Mouse (Mus musculus): Measurements from ENCODE around the gene Ranbp10. TPM values are rescaled to one million over a fixed set of nuclear protein-coding genes. Genes with fewer than 3 reads are reported as not detected.

Gene Ranbp10
- polyA plus RNA-seq (2021; fragmentation: Nextera tagmentation) = 2.8 and 3.3 TPM in 2 replicates
- long read RNA-seq, experiment 1, partial matches to known transcripts = 1 of 23 reads
- long read RNA-seq, experiment 1, other reads (novel, unspliced or antisense) = 22 of 23 reads
- long read RNA-seq, experiment 2, partial matches to known transcripts = 1 of 11 reads
- long read RNA-seq, experiment 2, other reads (novel, unspliced or antisense) = 10 of 11 reads

DNA sequence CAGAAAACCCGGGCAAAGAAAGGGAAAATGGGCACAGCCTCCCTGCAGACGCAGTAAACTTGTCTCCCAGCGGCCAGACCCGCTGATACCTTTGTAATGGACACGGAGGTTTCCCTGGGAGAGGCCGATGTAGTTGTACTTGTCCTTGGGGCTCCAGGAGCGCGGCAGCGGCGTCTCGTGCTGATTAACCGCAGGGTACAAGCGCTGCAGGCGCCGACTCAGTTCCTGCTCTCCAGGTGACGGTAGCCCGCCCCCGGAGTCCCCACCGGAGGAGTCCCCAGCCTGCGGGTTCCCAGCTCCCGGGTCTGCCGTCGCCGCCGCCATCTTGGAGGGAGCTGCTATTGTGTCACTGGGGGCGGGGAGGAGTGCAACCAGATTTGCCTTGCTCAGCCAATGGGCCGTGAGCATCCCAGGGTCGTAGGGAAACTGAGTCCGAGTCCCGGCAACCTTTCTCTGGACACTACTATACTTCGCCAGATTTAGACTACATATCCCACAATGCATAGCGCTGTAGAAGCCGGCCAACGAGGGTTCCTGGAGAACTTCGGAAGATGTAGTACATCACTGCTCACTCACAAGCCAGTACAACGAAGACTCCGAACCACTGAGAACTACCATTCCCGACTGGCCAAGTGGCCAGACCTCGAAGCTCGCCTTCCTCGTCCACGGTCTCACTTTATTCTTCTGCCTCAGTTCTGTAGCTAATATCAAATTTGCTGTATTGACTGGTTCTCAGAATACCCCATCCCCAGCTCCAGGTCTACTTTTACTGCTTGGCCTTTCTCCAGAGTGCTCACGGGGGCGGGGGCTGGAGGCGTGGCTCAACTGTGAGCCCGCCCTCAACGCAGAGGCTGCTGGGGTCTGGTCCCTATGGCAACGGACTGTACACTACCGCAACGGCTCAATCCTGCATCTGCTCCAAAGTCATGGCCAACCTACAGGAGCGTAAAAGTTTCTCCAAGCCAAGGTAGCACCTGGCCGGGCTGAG is at the start of gene Ranbp10, which contains the start of gene Tsnaxip1:
TSS of gene Ranbp10 (minus strand) at position 490 of the 988 bp plus-strand sequence.
TSS of gene Tsnaxip1 (plus strand) at position 871 of the 988 bp plus-strand sequence.

DNA sequence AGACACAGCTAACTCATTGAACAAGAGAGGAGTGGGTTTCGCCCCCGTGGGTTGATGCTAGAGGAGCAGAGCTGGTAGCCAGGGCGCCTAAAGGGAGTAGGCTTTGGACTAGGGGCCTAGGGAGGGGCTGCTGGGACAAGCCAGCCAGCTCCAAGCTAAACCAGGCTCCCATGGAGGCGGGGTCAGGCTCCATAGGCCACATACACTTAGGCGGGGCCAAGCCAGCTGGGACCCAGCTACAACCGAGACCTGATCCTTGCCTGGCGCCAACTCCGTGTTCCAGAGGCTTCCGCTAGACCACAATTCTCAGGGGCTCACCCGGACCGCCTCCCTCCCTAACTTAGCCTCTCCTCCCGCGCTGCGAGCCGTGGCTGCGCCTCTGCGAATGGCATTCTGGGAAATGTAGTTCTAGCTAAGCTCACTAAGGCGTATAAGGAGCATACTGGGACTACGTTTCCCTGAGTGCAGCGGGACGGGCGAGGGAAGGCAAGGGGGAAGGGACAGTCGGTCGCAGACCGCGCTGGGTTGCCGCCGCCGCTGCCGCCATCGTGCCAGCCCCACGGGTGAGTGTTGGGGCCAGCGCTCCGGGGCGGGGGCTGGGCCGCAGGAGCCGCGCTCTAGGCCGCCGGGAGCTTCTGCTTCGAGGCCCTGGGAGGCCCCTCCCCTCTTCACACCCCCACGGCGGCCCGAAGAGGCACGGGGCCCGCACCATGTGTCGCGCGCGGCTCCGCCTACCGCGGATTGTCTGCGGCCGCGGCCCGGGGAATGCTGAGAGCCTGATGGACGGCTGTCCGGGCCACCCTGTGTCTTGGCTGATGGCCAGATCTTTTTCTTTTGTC is 33.2 kb upstream of the Ranbp10 start, which contains the start of gene Nutf2:
TSS of gene Nutf2 (plus strand) at position 438 of the 839 bp plus-strand sequence.

DNA sequence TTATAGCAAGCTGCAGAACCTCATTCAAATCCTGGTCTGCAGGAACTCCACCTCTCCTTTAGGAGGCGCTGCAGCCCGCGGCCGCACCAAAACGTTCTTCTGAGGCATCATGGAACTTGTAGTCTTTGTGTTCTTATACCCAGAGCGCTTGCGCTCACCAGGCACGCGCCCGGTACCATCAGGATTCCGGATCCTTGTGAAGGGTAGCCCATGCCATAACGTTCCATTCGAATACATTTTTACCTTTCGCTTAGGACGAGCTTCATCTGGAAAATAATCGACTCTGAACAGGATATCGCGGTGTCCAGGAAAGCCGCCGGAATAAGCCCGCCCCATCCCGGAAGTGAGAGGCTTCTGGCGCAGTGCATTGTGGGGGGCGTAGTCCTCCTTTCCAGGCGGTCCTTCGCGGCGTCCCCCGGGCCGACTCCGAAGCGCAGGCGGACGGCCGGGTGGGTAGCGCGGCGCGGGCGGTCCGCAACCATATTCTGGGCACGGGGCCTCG is 27.6 kb upstream of the Ranbp10 start, which contains the start of gene Thap11:
TSS of gene Thap11 (plus strand) at position 418 of the 502 bp plus-strand sequence.

DNA sequence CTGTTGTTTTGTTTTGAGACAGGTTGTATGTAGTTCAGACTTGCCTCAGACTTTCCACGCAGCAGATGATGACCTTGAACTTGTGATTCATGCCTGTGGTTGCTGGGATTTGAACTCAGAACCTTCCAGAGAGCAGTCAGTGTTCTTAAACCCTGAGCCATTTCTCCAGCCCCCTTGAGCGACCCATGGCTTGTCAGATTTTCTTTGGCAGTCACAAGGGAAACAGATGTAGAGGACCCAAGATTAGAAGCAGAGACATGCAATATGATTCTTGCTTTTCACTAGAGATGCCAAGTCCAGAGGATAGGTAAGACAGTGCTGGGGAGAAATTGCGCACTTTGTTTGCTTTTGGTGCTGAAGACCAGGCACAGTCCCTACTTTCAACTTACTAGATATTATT is 26.0 kb upstream of the Ranbp10 start, which contains the start of gene Cenpt:
TSS of gene Cenpt (minus strand) at position 101 of the 400 bp plus-strand sequence.

DNA sequence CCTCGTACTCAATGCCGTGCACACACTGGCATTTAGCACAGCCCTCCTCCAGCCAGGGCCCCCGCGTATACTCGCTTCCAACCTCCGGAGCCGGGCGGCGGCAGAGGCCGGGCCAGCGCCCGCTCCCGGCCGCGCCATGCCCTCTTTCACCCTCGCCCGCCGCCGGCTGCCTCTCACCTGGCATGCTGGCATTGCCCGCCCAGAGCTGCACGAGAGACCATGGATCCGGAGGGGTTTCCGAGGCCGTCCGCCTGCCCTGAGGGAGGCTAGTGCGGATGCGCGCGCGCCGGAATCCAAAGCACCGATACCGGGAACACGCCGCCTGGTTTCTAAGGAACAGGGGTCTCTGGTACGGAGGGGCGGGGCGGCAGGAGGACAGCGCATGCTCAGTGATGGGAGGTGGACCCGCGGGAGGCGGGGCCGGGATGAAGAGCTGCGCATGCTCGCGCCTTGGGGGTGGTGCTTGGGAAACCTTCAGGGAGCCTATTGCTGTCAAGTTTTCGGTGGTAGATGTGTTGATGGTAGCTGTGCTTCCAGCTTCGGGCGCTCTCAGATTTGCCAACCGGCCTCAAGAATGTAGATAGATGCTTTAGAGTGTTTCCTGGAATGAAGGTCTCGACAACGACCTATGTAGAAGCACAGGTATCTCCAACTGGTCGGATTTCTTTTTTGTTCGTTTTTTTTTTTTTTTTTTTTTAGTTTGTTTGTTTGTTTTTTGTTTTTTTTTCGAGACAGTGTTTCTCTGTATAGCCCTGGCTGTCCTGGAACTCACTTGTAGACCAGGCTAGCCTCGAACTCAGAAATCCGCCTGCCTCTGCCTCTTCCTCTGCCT is 68.7 kb downstream of the Ranbp10 start, which contains the start of gene Gfod2:
TSS of gene Gfod2 (minus strand) at position 388 of the 832 bp plus-strand sequence.

Other genes with a start within 250 kb of the Ranbp10 start
- gene Ripor1, start 222.1 kb downstream of the Ranbp10 start, polyA plus RNA-seq (2021; fragmentation: Nextera tagmentation) = 28.9 and 32.8 TPM in 2 replicates
- gene Ctcf, start 190.8 kb downstream of the Ranbp10 start, polyA plus RNA-seq (2021; fragmentation: Nextera tagmentation) = 23.1 TPM in 2 replicates
- 0.31 and 0.59 TPM in 2 replicates for gene Agrp, start 190.0 kb downstream of the Ranbp10 start, polyA plus RNA-seq (2021; fragmentation: Nextera tagmentation)
- 8.0 and 53.9 TPM in 2 replicates for gene Carmil2, start 141.1 kb downstream of the Ranbp10 start, polyA plus RNA-seq (2021; fragmentation: Nextera tagmentation)
- gene Acd, start 126.2 kb downstream of the Ranbp10 start, polyA plus RNA-seq (2021; fragmentation: Nextera tagmentation) = 40.9 and 44.4 TPM in 2 replicates
- gene Pard6a, start 126.2 kb downstream of the Ranbp10 start, polyA plus RNA-seq (2021; fragmentation: Nextera tagmentation) = 77.9 and 82.1 TPM in 2 replicates
- 0.25 and 0.41 TPM in 2 replicates for gene 4933405L10Rik, start 119.7 kb downstream of the Ranbp10 start, polyA plus RNA-seq (2021; fragmentation: Nextera tagmentation)
- 5.8 and 6.8 TPM in 2 replicates for gene Enkd1, start 119.1 kb downstream of the Ranbp10 start, polyA plus RNA-seq (2021; fragmentation: Nextera tagmentation)
- gene Gfod2, start 68.7 kb downstream of the Ranbp10 start, polyA plus RNA-seq (2021; fragmentation: Nextera tagmentation) = 16.4 and 20.1 TPM in 2 replicates
- gene Tsnaxip1, start 381 bp upstream of the Ranbp10 start, polyA plus RNA-seq (2021; fragmentation: Nextera tagmentation) = 0.19 and 0.27 TPM in 2 replicates
- gene Cenpt, start 25.9 kb upstream of the Ranbp10 start, polyA plus RNA-seq (2021; fragmentation: Nextera tagmentation) = 13.4 and 14.0 TPM in 2 replicates
- gene Thap11, start 27.8 kb upstream of the Ranbp10 start, polyA plus RNA-seq (2021; fragmentation: Nextera tagmentation) = 44.9 and 47.4 TPM in 2 replicates
- gene Nutf2, start 33.2 kb upstream of the Ranbp10 start, polyA plus RNA-seq (2021; fragmentation: Nextera tagmentation) = 139 and 147 TPM in 2 replicates
- gene Edc4, start 53.5 kb upstream of the Ranbp10 start, polyA plus RNA-seq (2021; fragmentation: Nextera tagmentation) = 17.4 and 18.3 TPM in 2 replicates
- 9.9 and 13.7 TPM in 2 replicates for gene Nrn1l, start 66.2 kb upstream of the Ranbp10 start, polyA plus RNA-seq (2021; fragmentation: Nextera tagmentation)
- 2.7 and 3.6 TPM in 2 replicates for gene Pskh1, start 73.1 kb upstream of the Ranbp10 start, polyA plus RNA-seq (2021; fragmentation: Nextera tagmentation)
- gene Ctrl, start 106.5 kb upstream of the Ranbp10 start, polyA plus RNA-seq (2021; fragmentation: Nextera tagmentation) = 0.21 and 0.23 TPM in 2 replicates
- gene Psmb10, start 111.1 kb upstream of the Ranbp10 start, polyA plus RNA-seq (2021; fragmentation: Nextera tagmentation) = 175 and 188 TPM in 2 replicates
- gene Lcat, start 116.0 kb upstream of the Ranbp10 start, polyA plus RNA-seq (2021; fragmentation: Nextera tagmentation) = 23.8 and 26.1 TPM in 2 replicates
- 7.9 and 9.3 TPM in 2 replicates for gene Slc12a4, start 138.7 kb upstream of the Ranbp10 start, polyA plus RNA-seq (2021; fragmentation: Nextera tagmentation)
- gene Dpep3, start 152.1 kb upstream of the Ranbp10 start, polyA plus RNA-seq (2021; fragmentation: Nextera tagmentation) = not detected in 2 replicates
- 13.1 and 15.4 TPM in 2 replicates for gene Dus2, start 164.0 kb upstream of the Ranbp10 start, polyA plus RNA-seq (2021; fragmentation: Nextera tagmentation)
- 0.16 TPM in 1 of 2 replicates, not detected in the other for gene Dpep2nb, start 178.6 kb upstream of the Ranbp10 start, polyA plus RNA-seq (2021; fragmentation: Nextera tagmentation)
- 13.1 and 17.4 TPM in 2 replicates for gene Ddx28, start 184.5 kb upstream of the Ranbp10 start, polyA plus RNA-seq (2021; fragmentation: Nextera tagmentation)
- gene Nfatc3, start 231.5 kb upstream of the Ranbp10 start, polyA plus RNA-seq (2021; fragmentation: Nextera tagmentation) = 3.1 and 5.4 TPM in 2 replicates